Mouse (Mus musculus) cerebellum, postnatal 10 days (tissue): ENCODE data around the gene Pik3cg.

ENCODE experiments used
- DNase-seq, 2 experiments: peaks; one replicate each; pipeline ENCODE4 v3.0.0; 2021; ENCODE audit warnings: mixed read lengths in 2 of 2

Pik3cg gene

DNA sequence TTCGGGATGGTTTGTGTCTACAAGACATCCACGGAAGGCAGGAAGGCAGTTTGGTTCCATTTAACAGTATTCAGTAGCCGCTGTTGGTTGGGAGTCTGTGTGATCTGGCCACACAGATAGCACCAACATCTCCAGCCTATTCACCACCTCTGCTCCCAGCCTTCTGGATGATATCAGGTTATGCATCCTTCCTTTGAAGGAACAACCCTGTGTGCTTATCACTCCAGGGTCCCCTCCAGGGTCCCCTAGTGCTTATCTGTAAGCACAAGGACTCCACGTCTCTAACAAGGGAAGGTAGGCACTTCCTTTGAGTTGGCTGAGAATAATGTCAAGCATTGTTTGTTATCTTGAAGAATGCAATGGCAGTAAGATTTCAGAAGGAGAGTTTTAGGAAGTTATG lies 65.3 kb downstream of the Pik3cg start:
- DNase-seq, result no peak

DNA sequence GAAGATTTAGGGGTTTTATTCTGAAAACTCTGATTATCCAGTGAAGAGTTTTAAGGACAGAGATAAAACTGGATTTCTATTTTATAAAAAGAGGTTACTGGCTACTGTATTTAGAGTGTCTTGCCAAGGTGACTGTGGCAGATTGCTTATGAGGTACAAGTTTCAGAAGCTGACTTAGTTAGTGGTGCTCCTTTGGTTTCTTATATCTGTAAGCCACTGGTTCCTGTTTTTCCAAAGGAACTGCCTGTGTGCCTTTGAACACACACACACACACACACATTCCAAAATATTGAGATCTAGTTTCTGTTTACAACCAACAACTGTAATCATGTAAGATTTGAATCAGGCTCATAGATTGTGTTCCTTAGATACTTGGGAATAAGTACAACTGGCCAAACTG lies 66.7 kb downstream of the Pik3cg start:
- DNase-seq, result no peak

GRCm38 (mm10) chr12:32138831-32139230 lies 69.6 kb downstream of the Pik3cg start:
- no peak for DNase-seq

- DNase-seq, result peak in 1 of 2 experiments; percentile 10
These were observed 70.1 kb downstream of the Pik3cg start for GRCm38 (mm10) chr12:32138362-32138761.

DNA sequence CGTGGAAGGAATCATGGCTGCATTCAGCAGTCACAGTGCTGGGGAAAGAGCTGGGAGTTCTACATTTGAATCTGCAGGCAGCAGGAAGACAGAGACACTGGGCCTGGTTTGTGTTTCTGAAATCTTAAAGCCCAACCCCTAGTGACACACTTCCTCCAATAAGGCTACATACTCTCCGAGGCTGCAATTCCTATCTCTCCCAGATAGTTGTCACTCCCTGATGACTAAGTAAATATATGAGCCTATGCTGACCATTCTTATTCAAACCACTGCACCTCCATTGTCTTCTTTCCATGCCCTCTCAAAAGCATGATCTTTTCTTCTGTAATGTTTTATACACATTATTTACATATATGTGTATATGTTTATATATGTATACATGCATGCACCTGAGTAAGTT lies 70.9 kb downstream of the Pik3cg start:
- no peak for DNase-seq

DNA sequence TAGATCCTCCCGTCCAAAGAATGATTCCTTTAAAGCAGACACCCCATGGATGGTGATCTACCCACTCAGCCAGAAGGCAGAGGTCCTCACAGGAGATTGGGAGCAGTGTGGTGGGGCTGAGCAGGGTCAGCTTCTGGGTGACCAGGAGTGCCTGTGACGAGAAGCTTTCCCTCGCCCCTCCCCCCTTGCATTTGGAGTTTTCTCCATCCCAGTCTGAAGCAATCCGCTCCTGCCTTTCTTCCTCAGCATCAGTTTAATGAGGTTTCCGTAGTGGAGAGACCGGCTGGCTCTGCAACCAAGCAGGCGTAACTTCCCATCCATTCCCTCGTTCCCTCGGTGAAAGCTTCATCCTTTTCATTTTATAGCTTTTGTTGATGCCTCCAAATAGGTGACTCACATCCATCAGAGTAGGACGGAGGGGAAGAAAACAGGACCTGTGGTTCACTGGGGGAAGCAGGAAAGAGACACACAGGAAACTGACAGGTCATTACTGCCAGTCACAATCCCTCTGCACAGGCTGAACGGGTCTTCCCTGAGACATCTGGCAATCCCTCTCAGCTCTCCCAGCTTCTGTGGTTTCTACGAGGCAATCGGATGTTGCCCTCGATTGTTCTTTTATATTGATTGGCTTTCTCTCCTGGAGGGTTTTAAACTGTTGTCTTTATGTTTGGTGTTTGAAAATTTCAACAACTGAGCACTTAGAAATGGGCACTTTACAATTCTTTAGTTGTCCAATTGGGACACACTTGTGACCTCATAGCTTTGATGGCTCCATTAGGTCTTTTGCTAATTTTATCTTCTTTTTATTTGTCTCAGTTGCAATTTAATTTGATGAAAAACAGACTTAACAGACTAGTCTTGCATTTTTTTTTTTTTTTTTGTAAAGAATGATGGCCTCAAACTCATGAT lies 80.6 kb downstream of the Pik3cg start:
- DNase-seq, result no peak

DNA sequence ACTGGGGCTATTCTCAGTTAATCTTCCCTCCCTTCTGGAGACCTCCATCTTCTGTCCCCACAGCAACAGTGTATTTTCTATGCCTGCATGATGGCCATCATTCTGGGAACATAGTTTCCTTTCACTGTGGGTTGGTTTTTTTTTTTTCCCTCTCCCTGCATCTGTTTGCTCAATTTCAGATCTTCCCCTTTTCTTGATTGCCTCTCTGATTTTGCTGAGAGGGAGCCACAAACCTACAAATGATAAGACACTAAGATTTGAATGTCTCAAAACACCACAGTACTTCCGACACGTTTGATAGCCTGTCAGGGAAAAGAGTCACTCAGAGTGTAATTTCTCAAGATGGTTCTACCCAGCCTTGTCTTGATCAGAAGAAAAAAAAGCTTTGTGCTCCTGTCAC lies 81.3 kb downstream of the Pik3cg start:
- no peak for DNase-seq

DNA sequence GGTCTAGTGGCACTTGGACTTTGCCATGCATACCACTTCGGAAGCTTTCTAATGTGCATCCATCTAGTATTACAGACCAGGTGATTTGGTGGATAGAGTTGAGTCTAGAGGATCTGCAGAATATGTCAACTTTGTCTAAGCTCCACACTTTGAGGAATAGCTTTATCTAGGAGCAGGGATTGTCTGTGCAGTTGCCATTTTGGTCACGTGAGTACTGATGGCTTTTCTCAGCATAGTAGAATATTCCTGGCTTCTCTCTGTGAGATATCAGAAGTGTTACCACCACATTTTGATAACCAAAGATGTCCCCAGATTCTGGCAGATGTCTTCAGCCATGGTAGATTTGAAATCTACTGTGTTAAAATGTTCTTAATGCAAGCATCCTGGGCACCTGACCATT lies 84.0 kb downstream of the Pik3cg start:
- no peak for DNase-seq

GRCm38 (mm10) chr12:32124030-32124429 lies 84.4 kb downstream of the Pik3cg start:
- DNase-seq, result no peak

DNA sequence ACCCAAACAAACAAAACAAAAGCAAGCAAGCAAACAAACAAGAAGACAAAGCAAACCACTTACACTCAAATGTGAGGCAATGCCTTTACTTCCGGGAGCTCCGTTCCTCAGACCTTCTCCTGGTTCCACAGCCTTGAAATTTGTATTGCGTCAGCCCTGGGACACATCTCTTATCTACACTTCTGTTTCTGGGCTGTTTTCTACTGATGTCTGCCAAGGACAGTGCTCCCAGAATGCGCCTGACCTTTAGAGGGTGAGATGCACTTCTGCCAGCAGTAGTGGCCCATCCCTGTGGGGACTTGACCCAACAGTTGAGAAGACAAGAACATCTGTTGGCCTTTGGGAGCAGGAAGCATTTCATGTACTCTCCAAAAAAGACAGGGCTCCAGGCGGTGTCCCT lies 84.9 kb downstream of the Pik3cg start:
- no peak for DNase-seq
